8 mouse cellular contexts compared by ENCODE assay signal in the genomic region with DNA sequence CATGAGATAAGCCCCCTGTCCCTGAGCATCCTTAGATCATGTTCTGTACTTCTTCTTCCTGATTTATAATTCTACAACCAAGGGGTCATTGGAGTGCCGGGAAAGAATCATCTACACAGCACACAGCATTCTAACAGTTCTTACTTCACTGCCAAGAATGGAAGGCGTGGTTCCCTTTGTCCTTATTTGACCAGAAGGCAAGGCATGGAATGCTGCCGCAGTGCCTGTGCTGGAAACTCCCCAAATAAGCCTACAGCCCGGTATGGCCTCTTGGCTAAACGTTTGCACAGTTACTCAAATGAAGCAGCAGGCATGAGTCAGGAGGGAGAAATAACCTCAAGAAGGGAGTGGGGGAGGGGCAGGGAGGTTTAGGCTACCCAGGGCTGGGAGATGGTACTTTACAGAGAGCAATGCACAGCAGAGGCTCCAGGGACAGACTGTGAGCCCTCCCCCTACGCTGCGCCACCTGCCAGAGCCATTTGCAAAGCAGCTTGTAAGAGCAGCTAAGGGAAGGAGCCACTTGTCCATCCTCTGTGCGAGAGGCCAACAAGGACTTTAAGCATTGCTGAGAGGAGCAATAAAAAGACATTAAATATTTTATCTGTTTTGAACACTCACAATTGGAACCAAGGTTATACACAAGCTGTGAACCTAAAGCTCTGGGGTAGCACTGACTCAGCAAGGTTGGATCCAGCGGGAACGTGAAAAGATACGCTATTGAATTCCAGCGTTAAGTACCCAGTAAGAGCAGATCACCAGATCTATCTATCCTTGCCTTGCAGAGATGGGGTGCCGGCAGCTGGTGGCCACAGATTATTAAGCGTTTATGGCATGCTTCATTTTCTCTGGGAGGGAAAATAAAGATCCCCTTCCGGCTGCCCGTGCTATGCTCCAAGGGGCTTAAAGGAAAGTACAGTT.
DNase-seq lines count a peak whose midpoint lies in the region; ATAC-seq lines count a peak whose summit lies in the region.

No protein-coding gene starts in this region.

- no peaks in the 10 kb centered on the region for H3K36me3 ChIP-seq in hindbrain, embryonic 13.5 days
- no peaks in the 10 kb centered on the region for H3K36me3 ChIP-seq in midbrain, embryonic 11.5 days (ENCODE audit: control insufficient read depth, insufficient read depth, low read length)

- 20% methylated on average over 16 of the region's 16 CpGs for WGBS in hindbrain, embryonic 13.5 days
- WGBS in midbrain, embryonic 11.5 days, result 29% methylated on average over 16 of the region's 16 CpGs

- peak overlapping the region; percentile 78 for H3K27ac ChIP-seq in hindbrain, embryonic 13.5 days
- peak overlapping the region; percentile 40 for H3K27ac ChIP-seq in midbrain, embryonic 11.5 days (ENCODE audit: low read depth, low read length)

- ATAC-seq in hindbrain, embryonic 13.5 days (ENCODE audit: low FRiP score), result peak; percentile 85
- peak; percentile 82 for ATAC-seq in midbrain, embryonic 11.5 days (ENCODE audit: low FRiP score)

- DNase-seq in adipocyte (ENCODE audit: low spot score), result peak; percentile 86
- DNase-seq in cerebellum, postnatal 10 days, result peak; percentile 93 to 96
- peak; percentile 24 to 32 for DNase-seq in frontal cortex, postnatal 25 days (ENCODE audit: low spot score in 2 of 2)
- DNase-seq in layer of hippocampus, postnatal 25 days (ENCODE audit: extremely low spot score in 1 of 2, low spot score in 1 of 2), result peak; percentile 28 to 40
- DNase-seq in midbrain, embryonic 11.5 days (ENCODE audit: low spot score, missing footprints), result peak; percentile 95
- peak; percentile 71 for DNase-seq in telencephalon, adult 2 months (ENCODE audit: low read depth, low spot score)
- DNase-seq in ovary, postnatal 14 days (ENCODE audit: low spot score), result no peak

- peaks cover 41% of the 10 kb centered on the region for H3K4me1 ChIP-seq in hindbrain, embryonic 13.5 days (replicated peaks)
- H3K4me1 ChIP-seq in midbrain, embryonic 11.5 days (ENCODE audit: control insufficient read depth, insufficient read depth, low read length), result peaks cover 21% of the 10 kb centered on the region

- peak overlapping the region; percentile 20 for H3K4me2 ChIP-seq in hindbrain, embryonic 13.5 days
- peak overlapping the region; percentile 17; the same call in 1 of the 2 replicates for H3K4me2 ChIP-seq in midbrain, embryonic 11.5 days

- no peak overlapping the region for H3K9ac ChIP-seq in hindbrain, embryonic 13.5 days
- H3K9ac ChIP-seq in midbrain, embryonic 11.5 days (ENCODE audit: low read length), result peak overlapping the region; percentile 36; the same call in 1 of the 2 replicates

- H3K4me3 ChIP-seq in hindbrain, embryonic 13.5 days, result no peak overlapping the region
- H3K4me3 ChIP-seq in midbrain, embryonic 11.5 days (ENCODE audit: low read depth, low read length), result no peak overlapping the region

- H3K27me3 ChIP-seq in hindbrain, embryonic 13.5 days, result no peaks in the 10 kb centered on the region
- no peaks in the 10 kb centered on the region for H3K27me3 ChIP-seq in midbrain, embryonic 11.5 days (ENCODE audit: control insufficient read depth, insufficient read depth, low read length)

- H3K9me3 ChIP-seq in hindbrain, embryonic 13.5 days, result no peaks in the 10 kb centered on the region
- no peaks in the 10 kb centered on the region for H3K9me3 ChIP-seq in midbrain, embryonic 11.5 days (ENCODE audit: control insufficient read depth, low read length)
